Mouse (Mus musculus) embryonic fibroblast, embryonic 13.5 days (primary cell): ENCODE measurements at regions not wholly inside any gene's neighbourhood (a gene's known extent, or its start where the extent isn't known, plus 50 kb on each side); places are given as distances from the start of the nearest gene placed in this dataset.

Source experiments
- CTCF ChIP-seq: IDR thresholded peaks from 2 replicates; pipeline ENCODE4 v1.5.1; 2011; ENCODE audit warnings: mild to moderate bottlenecking, control low read depth, low read length, moderate library complexity, borderline replicate concordance; ENCODE audit not compliant: insufficient read depth
- POLR2A ChIP-seq: IDR thresholded peaks from 2 replicates; pipeline ENCODE4 v1.6.1; 2011; ENCODE audit warnings: low read depth, mild to moderate bottlenecking, control low read depth, low read length, moderate library complexity

GRCm38 (mm10) chr19:54855190-54855589, 271.8 kb downstream of the Gpam start:
- TF ChIP-seq POLR2A (no peak), CTCF (no peak)
